Mouse (Mus musculus) stomach, postnatal 0 days (tissue): Measurements from ENCODE around the gene Gatad2b. TPM values are rescaled to one million over a fixed set of nuclear protein-coding genes. Genes with fewer than 3 reads are reported as not detected.
A peak's percentile ranks its signal among the peaks of the same experiment; 100 is the strongest.
"Not testable (repeated sequence)": the region's sequence is repeated elsewhere in the genome, so short reads cannot be mapped to it uniquely, and the experiment has no call there.

Experiments
- ATAC-seq: fragments of 200-750 bp; cut with Nextera tagmentation; 2 replicates; pipeline ENCODE4 v1.8.0; 2017; ENCODE audit not compliant: low FRiP score, low TSS enrichment
- DNase-seq: peaks from one replicate; pipeline ENCODE4 v3.0.0-alpha.2; 2016; ENCODE audit warnings: low spot score
- H3K27ac ChIP-seq: fragments of 300-500 bp; sonication (generic); replicated peaks from 2 replicates; pipeline ENCODE4 v1.5.1; 2014; ENCODE audit warnings: mild to moderate bottlenecking, control low read depth
- H3K27me3 ChIP-seq: fragments of 300-500 bp; sonication (generic); 2 replicates; pipeline ENCODE4 v1.6.1; 2014; ENCODE audit warnings: low read length; ENCODE audit not compliant: control insufficient read depth, insufficient read depth
- H3K36me3 ChIP-seq: fragments of 300-500 bp; sonication (generic); 2 replicates; pipeline ENCODE4 v1.6.1; 2014; ENCODE audit warnings: low read length, mixed read lengths; ENCODE audit not compliant: control insufficient read depth, insufficient read depth
- H3K4me1 ChIP-seq: fragments of 300-500 bp; sonication (generic); replicated peaks from 2 replicates; pipeline ENCODE4 v1.6.1; 2014; ENCODE audit warnings: antibody characterized with exemption; ENCODE audit not compliant: control insufficient read depth, insufficient read depth
- H3K4me2 ChIP-seq: fragments of 300-500 bp; sonication (generic); replicated peaks from 2 replicates; pipeline ENCODE4 v1.6.1; 2014; ENCODE audit warnings: low read depth, mild to moderate bottlenecking, control low read depth, moderate library complexity
- H3K4me3 ChIP-seq: fragments of 300-500 bp; sonication (generic); 2 replicates; pipeline ENCODE4 v1.5.1; 2014; ENCODE audit warnings: low read depth, low read length, control low read depth
- H3K9ac ChIP-seq: fragments of 300-500 bp; sonication (generic); 2 replicates; pipeline ENCODE4 v1.6.1; 2014; ENCODE audit warnings: mild to moderate bottlenecking, low read length, control low read depth, mixed read lengths
- H3K9me3 ChIP-seq: fragments of 300-500 bp; sonication (generic); 2 replicates; pipeline ENCODE4 v1.6.1; 2016; ENCODE audit warnings: low read length; ENCODE audit not compliant: control insufficient read depth
- CTCF ChIP-seq: IDR thresholded peaks from 2 replicates; pipeline ENCODE4 v1.5.1; 2016; ENCODE audit warnings: antibody characterized with exemption, low read depth, mild to moderate bottlenecking, moderate library complexity
- EP300 ChIP-seq: optimal IDR thresholded peaks from 2 replicates; pipeline ENCODE3; 2016; ENCODE audit warnings: antibody characterized with exemption
- WGBS: fragments of 180-500 bp; shearing (Covaris S2); extraction: QIAGEN DNeasy Blood & Tissue Kit; methylation state at CpG from one replicate; pipeline ENCODE4 v1.1.7; 2014; 5-methylcytosine and 5-hydroxymethylcytosine counted together
- polyA plus RNA-seq: library from polyadenylated mRNA; unstranded; fragments of >200 nt; fragmentation: Nextera tagmentation; extraction: Ambion mirVana; gene quantifications from 2 replicates; pipeline ENCODE4 v1.2.1, GENCODE M21; 2015

Gene Gatad2b
- polyA plus RNA-seq, 1 experiment from 2014 or later, result 4.8 TPM

DNA sequence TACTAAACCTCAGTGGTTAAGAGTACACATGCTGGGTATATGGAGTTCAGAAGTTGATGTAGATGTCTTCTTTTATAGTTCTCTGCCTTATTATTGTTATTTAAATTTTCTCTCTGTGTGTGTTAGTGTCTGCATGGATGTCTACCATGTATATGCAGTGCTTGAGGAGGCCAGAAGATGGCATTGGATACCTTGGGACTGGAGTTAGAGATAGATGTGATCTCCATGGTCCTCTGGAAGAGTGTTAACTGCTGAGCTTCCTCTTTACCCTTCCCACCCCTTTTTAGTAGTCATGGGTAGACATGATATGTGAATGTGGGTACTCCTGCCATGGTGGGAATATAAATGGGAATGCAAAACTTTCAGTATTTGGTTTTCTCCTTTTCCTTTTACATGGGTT, 42.5 kb downstream of the Gatad2b start:
- no peaks in the 10 kb centered on the region for H3K27me3 ChIP-seq
- no peak overlapping the region for H3K27ac ChIP-seq
- ATAC-seq (no peak), DNase-seq (no peak)
- TF ChIP-seq EP300, result no peak
- peak; percentile 21; the same call in 1 of the 2 replicates for TF ChIP-seq CTCF
- H3K4me3 ChIP-seq, result no peak overlapping the region
- no peaks in the 10 kb centered on the region for H3K36me3 ChIP-seq
- no peaks in the 10 kb centered on the region for H3K4me1 ChIP-seq
- H3K9ac ChIP-seq, result no peak overlapping the region
- no peak overlapping the region for H3K4me2 ChIP-seq
- no peaks in the 10 kb centered on the region for H3K9me3 ChIP-seq

DNA sequence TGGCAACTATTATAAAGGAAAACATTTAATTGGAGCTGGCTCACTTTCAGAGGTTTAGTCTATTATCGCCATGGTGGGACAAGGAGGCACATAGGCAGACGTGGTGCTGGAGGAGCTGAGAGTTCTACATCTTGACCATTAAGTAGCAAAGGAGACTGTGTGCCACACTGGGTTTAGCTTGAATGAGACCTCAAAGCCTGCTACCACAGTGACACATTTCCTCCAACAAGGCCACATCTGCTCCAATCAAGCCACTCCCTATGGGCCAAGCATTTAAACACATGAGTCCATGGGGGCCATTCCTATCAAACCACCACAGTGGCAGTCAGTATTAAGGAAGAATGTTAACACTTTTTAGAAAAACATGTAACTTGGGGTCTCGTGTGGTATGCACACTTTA, 45.2 kb downstream of the Gatad2b start:
- DNase-seq (no peak), ATAC-seq (no peak)
- H3K9ac ChIP-seq, result no peak overlapping the region
- WGBS, result 67% methylated on average over 3 of the region's 3 CpGs
- no peak overlapping the region for H3K4me2 ChIP-seq
- H3K36me3 ChIP-seq, result peaks cover 3% of the 10 kb centered on the region; the same call in 1 of the 2 replicates
- TF ChIP-seq EP300, result no peak
- H3K27me3 ChIP-seq, result no peaks in the 10 kb centered on the region
- H3K27ac ChIP-seq, result no peak overlapping the region
- no peak overlapping the region for H3K4me3 ChIP-seq
- no peaks in the 10 kb centered on the region for H3K9me3 ChIP-seq
- H3K4me1 ChIP-seq, result no peaks in the 10 kb centered on the region

DNA sequence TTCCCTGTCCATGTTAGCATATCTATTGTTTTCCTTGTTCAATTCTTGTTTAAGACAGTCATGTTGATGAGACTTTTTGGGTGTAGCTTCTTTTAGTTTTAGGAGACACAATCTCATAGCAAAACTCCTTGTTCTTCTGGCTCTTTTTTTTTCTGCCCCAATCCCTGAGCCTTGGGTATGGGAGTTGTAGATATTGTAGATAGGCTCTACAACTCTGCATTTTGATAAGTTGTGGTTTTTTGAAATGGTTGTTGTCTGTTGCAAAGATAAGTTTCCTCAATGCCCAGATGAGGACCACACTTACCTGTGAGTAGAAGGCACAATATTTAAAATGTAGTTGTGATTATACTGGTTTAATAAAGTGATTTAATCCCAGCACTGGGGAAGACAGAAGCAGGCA, 47.2 kb downstream of the Gatad2b start:
- Histone ChIP-seq H3K36me3 (peaks cover 3% of the 10 kb centered on the region; the same call in 1 of the 2 replicates), H3K9me3 (no peaks in the 10 kb centered on the region), H3K27ac (no peak overlapping the region), H3K4me2 (no peak overlapping the region), H3K4me3 (no peak overlapping the region), H3K4me1 (no peaks in the 10 kb centered on the region), H3K9ac (no peak overlapping the region), H3K27me3 (no peaks in the 10 kb centered on the region)
- no peak for TF ChIP-seq CTCF
- TF ChIP-seq EP300, result no peak
- ATAC-seq (no peak), DNase-seq (no peak)

DNA sequence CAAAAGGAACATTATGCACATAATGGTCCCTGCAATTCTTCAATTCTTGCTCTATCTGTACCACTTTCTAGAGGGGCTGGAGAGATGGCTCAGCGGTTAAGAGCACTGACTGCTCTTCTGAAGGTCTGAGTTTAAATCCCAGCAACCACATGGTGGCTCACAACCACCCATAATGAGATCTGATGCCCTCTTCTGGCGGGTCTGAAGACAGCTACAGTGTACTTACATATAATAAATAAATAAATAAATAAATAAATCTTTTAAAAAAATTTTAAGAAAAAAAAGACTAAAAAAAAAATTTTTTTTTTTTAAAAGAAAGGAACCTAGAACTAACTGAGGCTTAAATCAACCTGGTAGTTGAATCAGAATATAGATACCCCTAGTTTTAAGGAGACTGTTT, 49.9 kb downstream of the Gatad2b start:
- 55% methylated on average over 2 of the region's 2 CpGs for whole genome bisulfite sequencing
- H3K9me3 ChIP-seq, H3K4me1 ChIP-seq, DNase-seq, H3K27me3 ChIP-seq, H3K36me3 ChIP-seq, H3K4me2 ChIP-seq, ATAC-seq, H3K4me3 ChIP-seq, H3K27ac ChIP-seq, H3K9ac ChIP-seq: not testable (repeated sequence)
- TF ChIP-seq CTCF, result peak; percentile 31

DNA sequence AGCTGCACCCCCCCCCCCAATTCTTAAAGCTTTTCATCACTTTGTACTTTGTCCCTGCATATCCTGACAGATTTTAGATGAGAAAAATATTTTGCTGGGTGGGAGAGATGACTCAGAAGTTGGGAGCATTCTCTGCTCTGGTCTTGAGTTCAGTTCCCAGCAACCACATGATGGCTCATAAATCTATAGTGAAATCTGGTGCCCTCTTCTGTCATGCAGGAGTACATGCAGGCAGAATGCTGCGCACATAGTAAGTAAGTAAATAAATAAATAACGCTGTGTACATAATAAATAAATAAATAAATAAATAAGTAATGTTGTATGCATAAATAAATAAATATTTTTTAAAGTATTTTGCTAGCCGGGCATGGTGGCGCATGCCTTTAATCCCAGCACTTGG, 54.9 kb downstream of the Gatad2b start:
- TF ChIP-seq EP300 (no peak), CTCF (no peak)
- no peak overlapping the region for H3K4me2 ChIP-seq
- ATAC-seq (no peak), DNase-seq (no peak)
- WGBS, result 96% methylated on average over 4 of the region's 4 CpGs
- H3K4me1 ChIP-seq, result no peaks in the 10 kb centered on the region
- H3K4me3 ChIP-seq, result no peak overlapping the region
- no peaks in the 10 kb centered on the region for H3K9me3 ChIP-seq
- no peak overlapping the region for H3K27ac ChIP-seq
- H3K27me3 ChIP-seq, result no peaks in the 10 kb centered on the region
- peaks cover 19% of the 10 kb centered on the region for H3K36me3 ChIP-seq
- H3K9ac ChIP-seq, result no peak overlapping the region

DNA sequence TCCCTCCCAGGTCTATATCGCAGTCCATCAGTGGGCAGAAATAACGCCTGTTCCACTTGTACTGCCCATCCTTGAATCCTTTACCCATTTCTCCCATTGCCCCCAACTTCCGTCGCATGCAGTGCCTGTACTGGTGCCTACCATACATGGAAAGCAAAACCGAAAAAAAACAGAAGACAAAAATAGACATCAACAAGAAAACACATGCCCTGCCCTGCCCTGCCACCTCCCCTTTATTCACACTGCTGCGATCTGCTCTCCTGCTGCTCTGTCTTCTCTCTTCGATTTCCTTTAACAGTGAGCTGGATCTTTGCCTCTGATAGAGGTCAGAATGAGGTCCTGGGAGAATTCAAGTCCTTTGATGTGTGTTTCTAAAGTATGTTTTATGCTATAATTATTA, 65.0 kb downstream of the Gatad2b start:
- no peaks in the 10 kb centered on the region for H3K9me3 ChIP-seq
- no peak overlapping the region for H3K27ac ChIP-seq
- no peak for TF ChIP-seq EP300
- no peak for TF ChIP-seq CTCF
- DNase-seq (no peak), ATAC-seq (no peak)
- no peak overlapping the region for H3K4me2 ChIP-seq
- no peak overlapping the region for H3K9ac ChIP-seq
- WGBS, result 86% methylated on average over 7 of the region's 7 CpGs
- H3K36me3 ChIP-seq, result peaks cover 36% of the 10 kb centered on the region
- no peaks in the 10 kb centered on the region for H3K27me3 ChIP-seq
- H3K4me3 ChIP-seq, result no peak overlapping the region
- no peaks in the 10 kb centered on the region for H3K4me1 ChIP-seq
